8 mouse cellular contexts compared by ENCODE assay signal in genomic region chr11:115373805-115374694, GRCm38 (mm10). TPM values are rescaled to one million over a fixed set of nuclear protein-coding genes. Genes with fewer than 3 reads are reported as not detected.
DNase-seq lines count a peak whose midpoint lies in the region; ATAC-seq lines count a peak whose summit lies in the region.

No protein-coding gene starts in this region.

- no peaks in the 10 kb centered on the region for H3K36me3 ChIP-seq in hindbrain, embryonic 13.5 days

- H3K4me2 ChIP-seq in hindbrain, embryonic 13.5 days, result peak overlapping the region; percentile 66

- peak overlapping the region; percentile 78 for H3K9ac ChIP-seq in hindbrain, embryonic 13.5 days

- peak overlapping the region; percentile 52 for H3K4me3 ChIP-seq in hindbrain, embryonic 13.5 days

- H3K4me1 ChIP-seq in hindbrain, embryonic 13.5 days (replicated peaks), result peaks cover 16% of the 10 kb centered on the region

- H3K9me3 ChIP-seq in hindbrain, embryonic 13.5 days, result no peaks in the 10 kb centered on the region

- H3K27ac ChIP-seq in hindbrain, embryonic 13.5 days, result peak overlapping the region; percentile 80

- peak; percentile 18 for DNase-seq in R1 (ENCODE audit: low read depth, low spot score)
- DNase-seq in cerebellum, postnatal 10 days, result peak; percentile 88 to 93
- peak; percentile 77 to 81 for DNase-seq in frontal cortex, postnatal 36 days (ENCODE audit: low spot score in 2 of 2)
- peak; percentile 72 for DNase-seq in left cerebral cortex, adult 11 months (ENCODE audit: low spot score)
- peak; percentile 71 for DNase-seq in lung, postnatal 25 days (ENCODE audit: low spot score)
- peak; percentile 86 for DNase-seq in right cerebral cortex, adult 18-20 months
- no peak for DNase-seq in spleen, adult 12 weeks (ENCODE audit: low spot score)

- peaks cover 38% of the 10 kb centered on the region for H3K27me3 ChIP-seq in hindbrain, embryonic 13.5 days

- WGBS in hindbrain, embryonic 13.5 days, result 2% methylated on average over 30 of the region's 30 CpGs

- peak; percentile 67 for ATAC-seq in hindbrain, embryonic 13.5 days (ENCODE audit: low FRiP score)

RNA-seq across cellular contexts. Expression of gene Hid1, which starts 6.5 kb away (rescaled TPM):
- polyA plus RNA-seq in hindbrain, embryonic 13.5 days (2015; fragmentation: Nextera tagmentation; extraction: Ambion mirVana), result 41.8 and 42.9 TPM in 2 replicates

RNA-seq across cellular contexts. Expression of gene Cdr2l, which starts 7.7 kb away (rescaled TPM):
- polyA plus RNA-seq in hindbrain, embryonic 13.5 days (2015; fragmentation: Nextera tagmentation; extraction: Ambion mirVana), result 22.4 and 23.2 TPM in 2 replicates

RNA-seq across cellular contexts. Expression of gene Mrpl58, which starts 29.5 kb away (rescaled TPM):
- 196 and 205 TPM in 2 replicates for polyA plus RNA-seq in hindbrain, embryonic 13.5 days (2015; fragmentation: Nextera tagmentation; extraction: Ambion mirVana)

RNA-seq across cellular contexts. Expression of gene Otop3, which starts 39.5 kb away (rescaled TPM):
- 1.00 and 1.1 TPM in 2 replicates for polyA plus RNA-seq in hindbrain, embryonic 13.5 days (2015; fragmentation: Nextera tagmentation; extraction: Ambion mirVana)

RNA-seq across cellular contexts. Expression of gene Atp5h, which starts 45.7 kb away (rescaled TPM):
- 945 and 956 TPM in 2 replicates for polyA plus RNA-seq in hindbrain, embryonic 13.5 days (2015; fragmentation: Nextera tagmentation; extraction: Ambion mirVana)
